Mouse (Mus musculus) skeletal muscle tissue, adult 2 months (tissue): ENCODE results near the gene Ercc6.

Experiments
- DNase-seq: peaks from one replicate; pipeline ENCODE4 v3.0.0-alpha.2; 2012; ENCODE audit warnings: low read depth, low spot score

Ercc6 gene

DNA sequence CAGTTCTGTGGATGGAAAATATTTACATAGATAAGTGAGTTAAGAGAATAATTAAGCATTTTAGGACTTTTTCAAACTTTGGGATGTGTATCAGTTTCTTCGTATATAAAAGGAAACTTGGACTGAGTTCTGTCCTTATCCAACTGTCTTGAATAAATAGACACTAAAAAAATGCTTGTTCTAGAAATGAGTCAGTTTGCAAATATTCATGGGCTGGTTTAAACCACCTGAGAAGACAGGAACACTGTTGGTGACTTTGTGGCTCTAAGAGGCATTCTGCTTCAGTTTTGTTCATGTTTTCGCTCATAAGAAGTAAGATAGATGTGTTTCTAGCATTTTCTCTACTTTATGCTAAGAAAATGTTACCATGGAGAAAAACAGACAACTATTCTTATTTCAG, 5.2 kb downstream of the Ercc6 start:
- DNase-seq = no peak

DNA sequence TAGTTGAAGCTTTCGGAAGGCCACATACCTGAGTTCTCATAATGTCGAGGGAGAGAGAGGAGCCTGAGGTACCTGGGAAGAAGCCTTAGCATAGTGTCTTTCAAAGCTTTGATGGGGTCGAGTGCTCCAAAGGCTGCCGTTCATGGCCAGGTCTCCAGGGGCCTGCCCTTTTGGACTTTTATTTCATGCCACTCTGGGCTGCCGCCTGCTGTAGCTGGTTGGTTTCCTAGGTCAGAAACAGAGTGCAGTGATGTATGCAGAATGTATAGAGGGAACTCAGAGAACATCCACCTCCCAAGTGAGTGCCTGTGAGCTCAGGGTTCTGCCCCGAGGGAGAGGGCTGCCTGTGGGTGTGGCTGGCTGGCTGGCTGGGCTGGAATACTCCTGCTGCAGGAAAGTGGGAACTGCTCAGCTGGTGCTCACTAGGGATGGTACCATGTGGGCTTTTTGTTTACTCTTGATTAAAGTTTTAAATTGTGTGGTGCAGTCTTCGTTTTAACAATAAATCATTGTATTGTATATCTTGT, 7.1 kb downstream of the Ercc6 start:
- DNase-seq = no peak

DNA sequence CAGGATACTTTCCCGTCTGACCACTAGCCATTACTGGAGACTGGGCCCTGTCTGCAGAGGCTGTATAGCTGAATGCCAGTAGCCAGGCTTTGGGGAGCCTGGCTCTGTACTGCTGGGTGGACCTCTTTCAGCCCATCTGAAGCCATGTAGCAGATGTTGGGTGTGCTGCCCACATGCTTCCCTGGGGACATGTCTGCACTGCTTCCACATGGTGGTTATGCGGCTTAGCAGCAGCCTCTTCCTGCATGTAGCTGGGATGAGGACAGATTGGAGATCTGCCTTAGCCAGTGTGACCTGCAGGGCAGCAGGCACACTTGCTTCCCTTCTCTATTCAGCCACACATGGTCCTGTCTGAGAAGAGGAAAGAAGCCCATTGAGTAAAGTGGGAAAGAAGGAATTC, 9.0 kb downstream of the Ercc6 start:
- DNase-seq = no peak

DNA sequence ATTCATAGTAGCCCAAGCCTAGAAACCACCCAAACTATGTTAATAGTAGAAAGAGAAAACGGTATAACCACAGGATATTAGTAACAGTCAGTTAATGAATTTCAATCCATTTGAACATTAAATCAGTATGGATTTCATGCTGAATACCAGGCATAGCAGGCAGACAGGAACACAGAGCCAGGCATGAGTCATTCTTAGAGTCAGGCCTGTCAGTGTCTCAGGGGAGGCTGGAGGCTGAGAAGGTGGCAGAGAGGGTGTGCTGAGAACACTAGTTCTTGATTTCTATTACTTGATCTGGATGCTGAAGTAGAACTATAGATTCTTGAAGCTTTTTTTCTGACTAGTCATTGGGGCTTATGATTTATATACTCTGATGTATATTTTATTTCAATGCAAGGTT, 10.8 kb downstream of the Ercc6 start:
- no peak for DNase-seq

DNA sequence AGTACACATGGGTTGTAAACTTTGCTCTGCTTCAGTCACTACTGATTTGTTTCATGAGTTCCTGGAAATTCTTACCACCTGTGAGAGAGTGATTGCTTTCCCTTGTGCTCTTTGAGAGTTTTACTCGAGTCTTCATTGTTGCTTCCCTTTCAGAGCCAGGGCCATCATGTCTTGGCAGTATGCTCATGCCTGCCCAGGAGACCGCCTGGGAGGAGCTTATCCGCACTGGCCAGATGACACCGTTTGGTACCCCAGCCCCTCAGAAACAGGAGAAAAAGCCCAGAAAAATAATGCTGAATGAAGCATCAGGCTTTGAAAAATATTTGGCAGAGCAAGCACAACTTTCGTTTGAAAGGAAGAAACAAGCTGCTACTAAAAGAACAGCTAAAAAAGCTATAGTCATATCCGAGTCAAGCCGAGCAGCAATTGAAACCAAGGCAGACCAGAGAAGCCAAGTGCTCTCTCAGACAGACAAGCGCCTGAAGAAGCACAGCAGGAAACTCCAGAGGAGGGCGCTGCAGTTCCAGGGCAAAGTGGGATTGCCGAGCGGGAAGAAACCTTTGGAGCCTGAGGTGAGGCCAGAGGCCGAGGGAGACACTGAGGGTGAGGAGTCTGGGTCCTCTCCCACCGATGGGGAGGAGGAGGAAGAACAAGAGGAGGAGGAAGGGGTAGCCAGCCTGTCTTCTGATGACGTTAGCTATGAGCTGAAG, 12.8 kb downstream of the Ercc6 start:
- no peak for DNase-seq

DNA sequence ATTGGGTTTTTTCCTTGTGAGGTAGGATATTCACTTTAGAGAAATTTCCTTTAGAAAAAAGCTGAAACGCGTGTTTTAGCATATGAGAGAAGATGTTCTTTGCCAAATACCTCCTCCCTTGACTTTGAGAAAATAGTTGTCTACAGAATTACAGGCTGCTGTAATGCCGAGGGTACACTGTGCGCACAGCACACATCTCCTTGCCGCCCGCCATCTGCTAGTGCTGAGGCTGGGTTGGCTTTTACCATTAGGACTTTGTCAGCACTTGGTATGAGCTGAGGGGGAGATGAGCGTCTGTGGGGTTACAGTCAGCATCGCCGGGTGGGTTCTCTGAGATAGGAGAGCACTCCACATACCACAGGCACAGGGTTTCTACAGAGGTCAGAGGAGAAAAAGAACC, 13.9 kb downstream of the Ercc6 start:
- no peak for DNase-seq

DNA sequence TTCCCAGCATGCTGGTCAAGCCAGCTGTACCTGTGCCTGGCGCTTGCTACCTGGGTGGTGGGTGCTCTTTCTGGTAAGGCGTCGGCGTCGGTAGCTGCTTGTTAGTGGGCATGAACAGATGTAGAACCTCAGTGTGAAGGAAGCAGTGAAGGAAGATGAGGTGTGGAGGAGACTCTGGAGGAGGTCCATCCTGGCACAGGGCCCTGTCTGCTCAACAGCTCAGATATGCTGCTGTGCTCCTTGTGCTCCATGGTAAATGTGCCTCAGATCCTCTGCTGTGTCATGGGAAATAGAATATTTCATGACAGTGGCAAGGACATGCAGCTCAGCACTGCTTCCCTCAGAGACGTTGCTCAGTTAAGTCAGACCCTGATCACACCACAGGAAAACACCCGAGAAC, 15.7 kb downstream of the Ercc6 start:
- DNase-seq = no peak

DNA sequence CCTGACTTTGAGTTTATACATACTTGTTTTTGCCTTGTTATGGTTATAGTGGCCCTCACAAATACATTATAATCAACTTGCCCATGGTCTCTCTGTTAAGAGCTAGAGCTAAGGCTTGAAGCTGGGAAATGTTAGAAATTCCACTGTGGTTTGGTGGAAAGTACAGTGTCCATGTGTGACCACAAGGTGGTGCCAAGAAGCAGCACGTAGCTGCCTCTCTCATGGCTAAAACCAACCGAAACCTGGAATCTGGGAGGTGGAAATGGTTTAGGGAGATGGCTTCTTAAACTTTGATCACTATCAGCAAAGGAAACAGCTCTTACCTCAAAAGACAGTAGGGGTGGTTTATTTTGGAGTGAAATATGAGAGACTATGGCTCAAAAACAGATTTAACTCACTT, 17.6 kb downstream of the Ercc6 start:
- DNase-seq = no peak

DNA sequence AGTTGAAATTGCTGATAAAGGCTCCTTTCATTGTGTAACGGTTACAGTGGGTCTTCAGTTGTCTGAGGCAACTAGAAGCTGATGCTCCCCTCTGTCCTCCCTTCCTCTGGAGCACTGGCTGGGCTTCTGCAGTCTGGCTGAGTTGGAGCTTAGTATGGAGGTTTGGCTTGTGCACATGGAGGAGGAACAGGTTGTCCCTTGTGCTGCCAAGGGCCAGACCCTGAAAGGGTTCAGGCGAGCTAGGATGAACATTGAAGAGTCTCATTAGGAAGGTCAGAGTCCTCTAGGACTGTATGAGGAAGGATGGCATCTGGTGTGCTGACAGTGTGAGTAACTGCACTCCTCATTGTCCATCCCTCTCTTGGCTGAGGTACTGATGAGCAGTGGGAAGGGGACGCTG, 18.1 kb downstream of the Ercc6 start:
- DNase-seq = no peak

DNA sequence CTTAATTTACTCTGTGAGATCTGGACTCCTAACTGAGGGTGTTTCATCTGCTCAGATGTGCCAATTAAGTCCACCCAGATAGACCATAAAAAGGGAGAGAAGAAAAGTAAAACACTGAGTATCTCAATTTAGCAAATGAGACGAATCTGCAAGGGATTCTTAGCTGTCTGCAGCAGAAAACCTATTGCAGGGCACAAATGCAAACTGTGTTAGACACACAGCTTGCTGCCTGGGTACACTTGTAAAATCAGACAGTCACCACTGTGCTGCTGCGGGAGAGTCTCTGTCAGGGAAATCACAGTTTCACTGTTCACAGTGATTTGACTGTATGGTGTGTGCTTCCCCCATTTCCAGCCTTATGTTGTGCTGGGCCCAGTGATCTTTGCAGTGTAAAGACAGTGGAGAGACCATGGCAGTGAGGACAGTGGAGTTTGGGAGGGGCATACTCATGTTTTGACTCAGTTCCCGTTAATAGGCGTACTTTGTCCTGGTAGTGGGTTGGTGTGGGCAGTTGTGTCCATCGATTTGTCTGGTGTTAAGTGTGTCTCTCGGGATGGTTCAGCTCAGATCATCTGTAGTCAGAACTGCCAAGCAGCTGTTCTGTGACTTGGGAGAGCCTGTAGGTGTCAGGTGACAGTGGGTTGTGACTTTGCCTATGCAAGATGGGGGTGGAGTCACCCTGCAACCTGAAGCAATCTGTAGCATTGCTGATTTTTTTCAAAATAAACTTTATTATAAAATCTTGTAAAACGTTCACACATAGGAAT, 19.2 kb downstream of the Ercc6 start:
- peak; percentile 81 for DNase-seq

DNA sequence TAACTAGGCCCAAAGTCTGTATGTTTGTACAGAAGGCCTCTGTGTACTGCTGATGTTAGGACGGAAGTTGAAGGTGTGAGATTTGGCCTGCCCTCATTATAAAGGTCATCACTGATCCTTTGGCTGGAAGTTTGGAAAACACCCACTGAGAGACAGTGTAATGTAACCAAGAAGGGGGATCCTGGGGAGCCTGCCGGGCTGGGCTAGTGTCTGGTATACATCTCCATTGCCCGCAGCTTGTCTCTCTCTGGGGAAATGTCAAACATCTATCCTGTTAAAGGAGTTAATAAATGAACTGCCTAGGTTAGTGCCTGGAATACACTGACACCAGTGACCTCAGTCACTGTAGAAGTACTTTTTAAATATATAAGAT, 19.8 kb downstream of the Ercc6 start:
- DNase-seq = peak; percentile 62

DNA sequence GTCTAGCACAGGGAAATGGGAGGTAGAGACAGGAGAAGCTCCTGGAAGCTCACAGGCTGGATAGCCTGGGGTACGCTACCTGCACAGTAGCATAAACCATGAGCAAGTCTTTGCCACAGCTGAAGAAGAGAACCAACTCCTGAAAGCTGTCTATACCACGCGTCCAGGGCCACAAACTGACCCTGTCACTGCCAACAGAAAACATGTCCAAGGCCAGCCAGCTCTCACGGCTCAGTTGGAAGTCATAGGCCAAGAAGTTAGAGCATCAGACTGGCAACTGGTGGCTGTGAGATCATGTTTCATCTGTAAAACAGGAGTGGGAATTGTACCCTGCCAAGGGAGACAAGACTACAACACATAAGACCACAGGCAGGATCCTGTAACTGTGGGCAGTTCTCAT, 20.3 kb downstream of the Ercc6 start:
- DNase-seq = peak; percentile 73

DNA sequence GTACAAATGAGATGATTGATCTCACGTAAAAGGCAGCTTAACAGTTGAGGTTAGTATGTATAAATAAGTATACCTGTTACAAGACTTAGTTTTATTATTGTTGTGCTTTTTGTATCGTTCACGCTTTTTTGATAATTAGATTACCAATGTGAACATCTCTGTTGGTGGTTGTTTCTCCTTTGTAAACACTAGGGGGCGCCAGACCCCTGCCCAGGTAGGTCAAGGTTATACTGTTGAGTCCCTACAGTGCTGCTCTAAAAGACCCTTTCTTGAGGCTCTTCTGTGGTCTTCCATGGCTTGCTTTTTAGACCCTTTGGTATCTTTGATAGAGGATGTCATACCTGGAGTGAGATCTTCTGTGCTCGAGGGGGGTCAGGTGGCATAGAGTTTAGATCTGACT, 20.8 kb downstream of the Ercc6 start:
- no peak for DNase-seq

DNA sequence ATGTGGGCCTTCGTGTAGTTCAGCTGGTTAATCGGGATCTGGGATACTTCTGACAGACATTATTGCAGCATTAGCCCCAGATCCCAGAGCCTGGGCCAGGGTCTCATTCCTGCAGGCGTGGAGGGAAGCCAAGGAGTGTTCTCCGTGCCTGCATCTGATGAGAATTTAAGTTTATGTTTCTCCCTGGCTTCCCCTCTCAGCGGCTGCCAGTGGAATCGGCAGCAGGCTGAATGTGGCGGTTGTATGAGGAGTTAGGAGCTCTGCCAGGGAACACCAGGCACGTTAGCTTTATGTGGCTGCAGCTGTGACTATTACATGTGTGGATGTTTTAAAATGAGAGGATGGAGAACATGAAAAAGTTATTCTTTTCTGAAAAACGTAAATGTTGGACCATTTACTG, 23.4 kb downstream of the Ercc6 start:
- DNase-seq = no peak

DNA sequence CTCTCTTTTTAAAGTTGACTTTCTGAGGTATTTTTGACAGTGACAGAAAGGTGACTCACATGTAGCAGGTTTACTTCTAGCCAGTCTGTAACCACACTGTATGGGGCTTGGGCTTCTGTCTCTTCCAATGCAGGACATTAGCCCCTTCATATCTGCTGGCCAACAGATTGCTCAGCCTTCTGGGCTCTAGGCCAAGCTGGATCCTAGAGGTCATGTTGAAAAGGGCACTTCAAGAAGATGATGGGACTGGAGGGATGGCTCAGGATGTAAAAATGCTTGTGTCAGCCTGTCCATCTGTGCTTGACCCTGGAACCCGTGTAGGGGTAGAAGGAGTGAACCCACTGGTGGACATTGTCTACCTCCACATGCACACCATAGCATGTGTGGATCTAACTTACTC, 24.8 kb downstream of the Ercc6 start:
- DNase-seq = no peak

DNA sequence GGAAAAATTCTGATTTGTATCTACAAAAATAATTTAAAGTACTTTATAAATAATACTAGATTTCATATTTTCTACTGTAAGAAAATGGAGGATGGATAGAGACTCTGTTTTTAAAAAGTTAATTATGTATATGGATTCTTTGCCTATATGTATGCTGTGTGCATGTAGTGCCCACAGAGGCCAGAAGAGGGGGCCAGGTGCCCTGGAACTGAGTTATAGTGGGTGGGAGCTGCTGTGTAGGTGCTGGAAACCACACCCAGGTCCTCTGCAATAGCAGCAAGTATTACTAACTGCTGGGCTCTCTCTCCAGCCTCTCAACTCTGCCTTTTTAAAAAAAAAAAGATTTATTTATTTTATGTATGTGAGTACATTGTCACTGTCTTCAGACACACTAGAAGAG, 29.8 kb downstream of the Ercc6 start:
- no peak for DNase-seq

DNA sequence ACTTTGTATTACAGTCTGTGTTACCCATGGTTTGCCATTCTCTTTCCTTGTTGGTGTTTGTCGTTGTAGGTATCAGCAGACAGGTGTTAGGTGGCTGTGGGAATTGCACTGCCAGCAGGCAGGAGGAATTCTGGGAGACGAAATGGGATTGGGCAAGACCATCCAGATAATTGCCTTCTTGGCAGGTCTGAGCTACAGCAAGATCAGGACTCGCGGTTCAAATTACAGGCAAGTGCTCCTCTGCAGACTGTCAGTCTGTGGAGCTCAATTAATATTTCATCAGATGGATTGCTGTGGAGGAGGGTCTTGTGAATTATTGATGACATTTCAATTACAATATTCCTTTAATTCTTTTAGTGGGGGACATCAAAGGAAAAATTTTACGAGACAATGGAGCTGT, 33.4 kb downstream of the Ercc6 start:
- peak; percentile 42 for DNase-seq

DNA sequence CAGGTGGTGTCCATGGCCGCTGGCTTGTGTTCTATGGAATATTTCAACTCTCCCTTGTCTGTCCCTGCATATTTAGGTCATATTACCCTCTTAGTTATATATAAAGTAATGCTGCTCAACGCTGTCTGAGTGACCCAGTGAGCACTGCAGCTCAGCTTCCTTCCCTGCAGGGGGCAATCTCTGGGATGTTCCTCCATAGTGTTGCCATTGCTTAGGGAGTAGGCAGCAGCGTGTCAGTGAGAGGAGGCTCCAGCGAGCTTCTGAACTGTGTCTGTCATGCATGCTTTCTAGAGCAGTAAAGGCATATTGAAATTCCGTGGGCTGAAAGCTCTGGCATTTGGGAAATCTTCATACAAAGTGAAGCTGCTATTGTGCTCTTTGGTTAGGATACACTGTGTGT, 38.5 kb downstream of the Ercc6 start:
- DNase-seq = no peak

DNA sequence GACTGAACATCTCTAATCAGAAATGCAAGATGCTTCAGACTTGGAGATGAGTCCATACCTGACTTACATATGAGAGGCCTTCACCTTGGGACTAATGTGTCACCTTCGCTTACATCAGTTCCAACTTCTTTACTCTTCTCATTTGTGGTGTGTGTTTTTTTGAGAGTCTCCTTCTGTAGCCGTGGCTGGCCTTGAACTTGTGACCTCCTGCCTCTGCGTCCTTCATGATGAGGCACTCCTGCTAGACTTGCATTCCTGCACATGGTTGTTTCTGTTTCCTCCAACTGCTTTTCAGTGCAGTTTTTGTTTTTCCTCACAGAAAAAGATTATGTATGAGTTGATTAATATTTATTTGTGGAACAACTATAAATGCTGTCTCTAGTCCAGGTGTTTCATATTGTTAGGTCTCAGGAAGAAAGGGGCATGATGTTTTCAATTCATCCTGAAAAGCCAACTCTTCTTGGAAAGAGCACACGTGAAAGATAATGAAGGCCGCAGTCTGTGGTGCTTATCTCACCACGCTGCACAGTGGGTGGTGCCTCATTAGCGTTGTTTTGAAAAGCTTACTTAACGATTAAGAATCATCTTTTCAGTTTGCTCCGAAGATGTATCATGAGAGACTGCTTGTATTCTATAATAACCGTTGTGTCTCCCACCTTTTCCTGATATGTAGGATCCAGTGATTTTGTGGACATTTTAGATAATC, 40.0 kb downstream of the Ercc6 start:
- no peak for DNase-seq

DNA sequence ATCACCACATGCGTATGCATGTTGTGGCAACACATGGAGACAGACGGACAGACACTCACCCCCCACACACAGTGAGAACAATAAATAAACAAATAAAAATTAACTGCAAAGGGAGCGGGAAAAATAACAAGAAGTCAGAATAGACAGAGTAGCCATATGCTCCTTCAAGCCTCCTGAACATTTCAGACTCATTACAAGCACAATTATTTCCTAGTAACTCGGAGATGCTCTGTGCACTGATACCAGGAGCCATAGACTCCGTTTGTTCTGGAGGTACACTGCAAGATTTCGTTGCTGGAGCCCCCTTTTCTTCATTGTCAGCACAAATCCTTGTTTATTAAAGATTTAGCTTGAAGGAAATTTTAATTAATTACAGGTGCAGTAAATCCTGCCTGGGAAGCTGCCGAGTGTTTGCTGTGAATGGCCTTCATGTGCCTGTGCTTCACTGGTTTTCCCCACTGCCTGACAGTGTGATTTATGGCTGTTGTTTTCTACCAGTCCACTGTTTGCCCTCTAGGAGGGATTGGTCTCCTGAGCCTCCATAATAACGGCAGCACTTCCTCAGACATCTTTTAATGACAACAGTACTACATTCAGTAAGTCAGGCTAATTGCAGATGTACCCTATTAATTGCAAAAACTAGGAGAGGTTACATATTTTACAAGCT, 41.7 kb downstream of the Ercc6 start:
- DNase-seq = no peak

DNA sequence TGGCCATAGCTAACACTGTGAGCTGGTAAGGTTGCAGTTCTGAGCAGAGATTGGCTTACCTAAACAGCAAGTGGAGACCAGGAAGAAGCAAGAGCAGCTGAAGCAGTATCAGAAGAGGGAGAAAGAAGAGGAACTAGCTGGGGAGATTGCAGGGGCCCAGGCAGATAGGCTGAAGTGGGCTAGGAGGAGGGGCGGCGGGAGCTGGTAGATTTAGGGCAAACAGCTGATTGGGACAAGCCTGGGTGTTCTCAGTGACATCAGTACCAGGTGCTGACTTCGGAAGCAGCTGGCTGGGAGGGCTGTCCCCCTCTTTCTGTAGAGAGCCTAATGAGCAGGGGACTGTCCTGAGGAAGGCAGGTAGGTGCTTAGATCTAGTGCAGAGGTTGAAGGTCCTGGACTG, 48.1 kb downstream of the Ercc6 start:
- DNase-seq = no peak

DNA sequence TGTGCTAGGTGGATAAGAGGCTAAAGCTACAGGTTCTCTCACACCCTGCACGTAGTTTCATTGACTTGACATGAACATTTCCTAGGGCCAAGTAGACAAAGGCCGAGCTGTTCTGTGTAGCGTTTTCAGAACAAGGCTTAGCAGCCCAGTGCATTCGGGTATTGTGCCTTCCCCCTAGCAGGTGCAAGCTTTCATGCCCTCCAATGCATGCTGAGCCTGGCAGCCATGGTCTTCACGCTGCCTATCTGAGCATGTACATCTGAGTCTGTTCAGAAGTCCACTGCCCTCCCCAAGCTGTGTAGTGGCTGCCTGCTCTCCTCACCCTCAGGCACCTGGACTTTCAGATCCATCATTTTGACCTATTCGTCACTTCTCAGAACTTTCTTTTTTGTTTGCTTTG, 50.3 kb downstream of the Ercc6 start:
- DNase-seq = no peak
